Mouse (Mus musculus) neural tube, embryonic 14.5 days (tissue): ENCODE results near the gene Tmem62. TPM values are rescaled to one million over a fixed set of nuclear protein-coding genes. Genes with fewer than 3 reads are reported as not detected.

Source experiments
- ATAC-seq: fragments of 200-750 bp; cut with Nextera tagmentation; 2 replicates; pipeline ENCODE4 v1.8.0; 2017; ENCODE audit warnings: low read depth, mild to moderate bottlenecking, moderate TSS enrichment, moderate library complexity
- H3K27ac ChIP-seq: fragments of 300-500 bp; sonication (generic); 2 replicates; pipeline ENCODE4 v1.5.1; 2014; ENCODE audit warnings: low read depth, mild to moderate bottlenecking, control low read depth, low read length, moderate library complexity, mixed read lengths
- H3K27me3 ChIP-seq: fragments of 300-500 bp; sonication (generic); 2 replicates; pipeline ENCODE4 v1.6.1; 2014; ENCODE audit warnings: low read length; ENCODE audit not compliant: control insufficient read depth, insufficient read depth
- H3K36me3 ChIP-seq: fragments of 300-500 bp; sonication (generic); 2 replicates; pipeline ENCODE4 v1.6.1; 2014; ENCODE audit warnings: low read length, mixed read lengths; ENCODE audit not compliant: control insufficient read depth, insufficient read depth
- H3K4me1 ChIP-seq: fragments of 300-500 bp; sonication (generic); 2 replicates; pipeline ENCODE4 v1.6.1; 2014; ENCODE audit warnings: low read length; ENCODE audit not compliant: control insufficient read depth, insufficient read depth
- H3K4me2 ChIP-seq: fragments of 300-500 bp; sonication (generic); 2 replicates; pipeline ENCODE4 v1.6.1; 2014; ENCODE audit warnings: mild to moderate bottlenecking, low read depth, low read length, control low read depth
- H3K4me3 ChIP-seq: fragments of 300-500 bp; sonication (generic); 2 replicates; pipeline ENCODE4 v1.5.1; 2014; ENCODE audit warnings: low read depth, low read length, control low read depth, mixed read lengths
- H3K9ac ChIP-seq: fragments of 300-500 bp; sonication (generic); replicated peaks from 2 replicates; pipeline ENCODE4 v1.6.1; 2014; ENCODE audit warnings: low read depth, mild to moderate bottlenecking, control low read depth, low read length, mixed read lengths
- H3K9me3 ChIP-seq: fragments of 300-500 bp; sonication (generic); 2 replicates; pipeline ENCODE4 v1.6.1; 2016; ENCODE audit warnings: low read length; ENCODE audit not compliant: control insufficient read depth
- WGBS: fragments of 180-500 bp; shearing (Covaris S2); extraction: QIAGEN DNeasy Blood & Tissue Kit; methylation state at CpG from one replicate; pipeline ENCODE4 v1.1.7; 2014; 5-methylcytosine and 5-hydroxymethylcytosine counted together
- polyA plus RNA-seq: library from polyadenylated mRNA; unstranded; fragments of >200 nt; fragmentation: Nextera tagmentation; extraction: Ambion mirVana; gene quantifications from 2 replicates; pipeline ENCODE4 v1.2.1, GENCODE M21; 2014

Gene Tmem62
- polyA plus RNA-seq, 1 experiment from 2014 or later = 22.1 TPM

DNA sequence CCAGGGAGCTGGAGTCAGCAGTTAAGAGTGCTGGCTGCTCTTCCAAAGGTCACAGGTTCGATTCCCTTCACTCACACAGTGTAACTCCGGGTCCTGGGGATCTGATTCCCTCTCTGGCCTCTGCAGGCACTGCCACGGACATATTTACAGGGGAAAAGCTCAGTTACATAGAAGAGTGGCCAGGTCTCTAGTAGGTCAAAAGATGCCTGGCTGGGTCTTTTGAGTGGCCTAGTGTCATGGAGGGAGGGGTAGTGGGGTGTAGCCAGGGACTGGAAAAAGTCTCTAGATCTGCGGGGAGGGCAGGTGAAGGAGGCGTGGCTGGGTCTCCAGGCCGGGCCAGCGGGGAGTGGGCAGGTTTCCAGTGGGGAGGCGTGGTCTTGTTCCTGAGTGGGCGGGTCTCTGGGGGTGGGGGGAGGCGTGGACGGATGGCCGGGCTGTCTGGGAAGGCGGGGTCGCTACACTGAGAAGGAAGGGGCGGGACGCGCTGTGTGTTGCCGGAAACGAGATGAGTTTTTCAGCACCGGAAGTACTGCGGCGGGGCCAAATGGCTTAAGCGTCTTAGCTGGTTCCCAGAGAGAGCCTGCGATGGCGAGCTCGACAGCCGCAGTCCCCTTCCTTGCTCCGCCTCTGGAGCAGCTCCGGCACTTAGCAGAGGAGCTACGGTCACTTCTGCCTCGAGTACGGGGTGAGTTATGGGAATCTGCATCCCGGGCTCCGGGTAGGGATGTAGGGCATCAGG is 31.3 kb downstream of the Tmem62 start, which contains the start of gene Ccndbp1:
Gene Ccndbp1, plus strand, starts transcription at position 479 of the 739 bp plus-strand sequence.
- no peaks in the 10 kb centered on the region for H3K27me3 ChIP-seq
- 3% methylated on average over 34 of the region's 34 CpGs for WGBS
- 0 out of 2 replicates have a peak within 1 kb of the TSS, but pooled peaks have one; percentile 30 for H3K27ac ChIP-seq
- peak; percentile 96 for ATAC-seq
- H3K4me2 ChIP-seq = peak within 1 kb of the TSS; percentile 87
- H3K9ac ChIP-seq = peak within 1 kb of the TSS; percentile 65
- H3K36me3 ChIP-seq = peaks cover 9% of the 10 kb centered on the region; the same call in 1 of the 2 replicates
- H3K4me3 ChIP-seq = peak within 1 kb of the TSS; percentile 77
- peaks cover 8% of the 10 kb centered on the region for H3K4me1 ChIP-seq
- H3K9me3 ChIP-seq = no peaks in the 10 kb centered on the region

DNA sequence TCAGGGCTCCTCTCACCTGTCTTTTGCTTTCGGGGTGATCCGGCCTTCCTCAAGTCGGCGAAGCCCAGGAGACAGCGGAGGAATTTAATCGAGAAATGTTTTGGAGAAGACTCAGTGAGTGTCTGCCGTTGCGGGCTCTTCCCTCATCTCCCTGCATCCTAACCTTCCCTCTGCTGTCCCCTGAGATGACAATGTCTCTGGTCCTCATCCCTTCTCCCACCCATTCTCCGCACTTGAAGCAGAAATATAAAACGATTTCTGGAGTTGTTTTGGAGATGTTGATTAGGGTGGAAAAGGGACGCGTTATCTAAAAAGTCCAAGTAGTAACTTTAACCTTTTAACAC is 31.8 kb downstream of the Tmem62 start:
- WGBS = 2% methylated on average over 12 of the region's 12 CpGs
- Histone ChIP-seq H3K27me3 (no peaks in the 10 kb centered on the region), H3K9me3 (no peaks in the 10 kb centered on the region), H3K36me3 (peaks cover 12% of the 10 kb centered on the region), H3K9ac (peak overlapping the region; percentile 65), H3K27ac (0 out of 2 replicates have a peak overlapping the region, but pooled peaks have one; percentile 30), H3K4me3 (peak overlapping the region; percentile 77), H3K4me1 (peaks cover 8% of the 10 kb centered on the region), H3K4me2 (peak overlapping the region; percentile 87)
- ATAC-seq = no peak

DNA sequence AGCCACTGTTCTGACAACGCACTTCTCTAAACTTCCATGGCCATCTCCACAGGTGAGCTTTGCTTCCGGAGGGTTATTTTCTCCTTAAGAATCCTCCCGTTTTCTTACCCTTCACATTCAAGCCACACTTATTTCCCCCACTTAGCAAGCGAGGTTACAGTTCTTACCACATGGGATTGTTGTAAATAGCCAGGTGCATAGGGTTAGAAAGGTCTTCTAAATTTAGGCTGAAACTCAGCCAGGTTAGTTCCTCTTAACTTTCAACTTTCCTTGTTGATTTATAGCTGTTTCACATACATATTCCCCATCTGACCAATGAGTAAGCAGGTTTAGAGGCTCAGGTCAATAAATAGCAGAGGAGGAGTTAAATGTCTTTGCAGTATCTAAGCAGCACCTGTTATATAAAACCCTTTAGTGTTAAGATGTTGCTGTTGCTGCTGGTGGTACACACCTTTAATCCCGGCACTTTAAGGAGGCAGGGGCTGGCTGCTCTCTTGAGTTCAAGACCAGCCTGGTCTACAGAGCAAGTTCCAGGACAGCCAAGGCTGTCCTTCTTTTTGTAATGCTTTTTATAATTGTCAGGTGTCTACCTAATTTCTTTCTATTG is 32.4 kb downstream of the Tmem62 start:
- Histone ChIP-seq H3K9me3 (no peaks in the 10 kb centered on the region), H3K4me2 (peak overlapping the region; percentile 87), H3K9ac (peak overlapping the region; percentile 65; the same call in 1 of the 2 replicates), H3K36me3 (peaks cover 17% of the 10 kb centered on the region), H3K27ac (no peak overlapping the region), H3K27me3 (no peaks in the 10 kb centered on the region), H3K4me1 (peaks cover 8% of the 10 kb centered on the region), H3K4me3 (peak overlapping the region; percentile 77)
- 32% methylated on average over 5 of the region's 5 CpGs for WGBS
- no peak for ATAC-seq

DNA sequence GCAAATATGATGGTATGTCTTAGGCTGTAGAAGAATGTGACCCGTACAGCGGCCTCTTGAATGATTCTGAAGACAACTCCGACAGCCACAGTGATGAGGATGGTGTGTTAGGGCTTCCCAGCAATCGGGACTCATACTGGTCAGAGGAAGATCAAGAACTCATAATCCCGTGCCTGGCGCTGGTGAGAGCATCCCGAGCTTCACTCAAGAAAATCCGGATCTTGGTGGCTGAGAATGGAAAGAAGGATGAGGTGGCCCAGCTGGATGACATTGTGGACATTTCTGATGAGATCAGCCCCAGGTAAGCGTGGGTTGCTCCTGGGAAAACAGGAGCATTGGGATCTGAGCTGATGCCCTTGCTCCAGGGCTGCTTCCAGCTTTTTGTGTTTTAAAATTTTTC is 35.9 kb downstream of the Tmem62 start:
- ATAC-seq = no peak
- no peak overlapping the region for H3K27ac ChIP-seq
- peaks cover 40% of the 10 kb centered on the region for H3K36me3 ChIP-seq
- peaks cover 8% of the 10 kb centered on the region for H3K4me1 ChIP-seq
- H3K27me3 ChIP-seq = no peaks in the 10 kb centered on the region
- no peak overlapping the region for H3K4me2 ChIP-seq
- H3K9me3 ChIP-seq = 0 out of 2 replicates have a peak, but pooled peaks cover under 1% of the 10 kb centered on the region
- H3K4me3 ChIP-seq = no peak overlapping the region
- 94% methylated on average over 9 of the region's 9 CpGs for WGBS
- H3K9ac ChIP-seq = no peak overlapping the region

DNA sequence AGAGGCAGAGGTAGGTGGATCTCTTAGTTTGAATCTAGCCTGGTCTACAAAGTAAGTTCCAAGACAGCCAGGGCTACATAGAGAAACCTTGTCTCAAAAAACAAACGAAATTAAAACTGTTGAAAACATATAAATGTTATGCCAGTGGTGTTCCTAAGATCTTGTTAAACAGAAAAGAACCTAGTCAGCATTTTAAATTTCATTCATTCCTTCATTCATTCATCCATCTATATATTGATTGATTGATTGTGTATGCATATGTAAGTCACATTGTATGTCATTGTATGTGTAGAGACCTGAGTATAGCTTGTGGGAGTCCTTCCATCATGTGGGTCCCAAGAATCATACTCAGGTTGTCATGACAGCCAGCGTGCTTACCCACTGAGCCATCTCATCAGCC is 38.7 kb downstream of the Tmem62 start:
- peaks cover 43% of the 10 kb centered on the region for H3K36me3 ChIP-seq
- no peaks in the 10 kb centered on the region for H3K27me3 ChIP-seq
- H3K9ac ChIP-seq = no peak overlapping the region
- no peak overlapping the region for H3K4me2 ChIP-seq
- no peaks in the 10 kb centered on the region for H3K4me1 ChIP-seq
- H3K27ac ChIP-seq = no peak overlapping the region
- 94% methylated on average over 2 of the region's 2 CpGs for WGBS
- no peak for ATAC-seq
- 0 out of 2 replicates have a peak, but pooled peaks cover 3% of the 10 kb centered on the region for H3K9me3 ChIP-seq
- H3K4me3 ChIP-seq = no peak overlapping the region

DNA sequence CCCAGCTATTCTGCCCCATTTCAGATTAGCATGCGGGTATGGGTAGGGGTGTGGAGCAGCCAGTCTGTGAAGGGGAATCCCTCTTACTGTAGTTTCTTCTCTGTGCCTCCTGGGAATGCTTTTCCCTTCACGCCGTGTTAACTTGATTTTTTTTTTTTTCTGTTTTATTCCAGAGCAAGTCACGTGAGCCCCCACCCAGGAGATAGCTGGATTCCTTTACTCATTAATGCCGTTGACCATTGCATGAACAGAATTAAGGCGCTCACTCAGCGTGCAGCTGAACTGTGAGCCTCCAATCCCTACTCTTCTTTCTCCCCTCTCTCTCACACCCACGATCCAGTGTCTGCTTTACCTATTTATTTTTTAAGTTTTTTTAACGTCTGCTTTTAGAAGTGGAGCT is 39.4 kb downstream of the Tmem62 start:
- H3K27me3 ChIP-seq = no peaks in the 10 kb centered on the region
- 0 out of 2 replicates have a peak, but pooled peaks cover 3% of the 10 kb centered on the region for H3K9me3 ChIP-seq
- H3K4me1 ChIP-seq = no peaks in the 10 kb centered on the region
- 89% methylated on average over 9 of the region's 9 CpGs for WGBS
- H3K36me3 ChIP-seq = peaks cover 43% of the 10 kb centered on the region
- no peak overlapping the region for H3K4me2 ChIP-seq
- H3K4me3 ChIP-seq = no peak overlapping the region
- no peak overlapping the region for H3K27ac ChIP-seq
- ATAC-seq = no peak
- no peak overlapping the region for H3K9ac ChIP-seq

DNA sequence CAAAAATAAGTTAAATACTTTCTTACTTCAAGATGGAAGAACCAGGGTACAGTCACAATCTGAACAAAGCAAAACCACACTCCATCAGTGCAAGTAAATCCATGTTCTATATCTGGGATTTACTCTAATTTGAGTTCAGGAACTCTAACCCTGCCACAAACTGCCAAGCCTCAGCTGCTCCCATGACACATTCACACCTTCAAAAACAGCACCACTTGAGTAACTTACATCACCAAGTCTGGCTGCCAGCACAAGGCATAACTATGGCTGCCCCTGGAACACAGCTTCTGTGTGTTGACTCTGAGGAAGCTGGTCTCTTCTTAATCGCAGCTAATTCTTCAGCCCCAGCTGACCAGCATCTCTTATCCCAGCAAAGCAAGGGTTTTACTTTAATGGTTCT is 40.3 kb downstream of the Tmem62 start:
- ATAC-seq = no peak
- Histone ChIP-seq H3K4me3 (no peak overlapping the region), H3K36me3 (peaks cover 43% of the 10 kb centered on the region)

DNA sequence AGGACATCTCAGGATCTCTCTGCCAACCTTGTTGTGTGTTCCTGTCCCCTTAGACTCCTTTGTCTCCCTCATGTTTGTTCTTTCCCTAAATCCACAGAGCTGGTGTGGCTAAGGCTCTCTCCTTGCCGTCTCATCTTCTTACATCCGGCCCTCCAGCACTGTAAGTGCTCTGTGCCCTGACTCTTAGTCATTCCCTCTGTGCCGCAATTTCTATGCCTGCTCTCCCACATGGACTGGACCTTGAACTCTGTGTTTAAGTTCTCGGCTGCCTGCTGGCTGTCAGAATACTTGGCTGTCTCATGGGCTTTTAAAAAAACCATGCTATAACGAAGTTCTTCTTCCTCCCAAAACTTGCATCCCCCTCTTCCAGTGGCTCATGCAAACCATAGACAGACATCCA is 46.1 kb downstream of the Tmem62 start:
- H3K27ac ChIP-seq = no peak overlapping the region
- H3K4me3 ChIP-seq = no peak overlapping the region
- no peak overlapping the region for H3K9ac ChIP-seq
- 72% methylated on average over 5 of the region's 5 CpGs for WGBS
- H3K27me3 ChIP-seq = no peaks in the 10 kb centered on the region
- no peak overlapping the region for H3K4me2 ChIP-seq
- peaks cover under 1% of the 10 kb centered on the region; the same call in 1 of the 2 replicates for H3K36me3 ChIP-seq
- H3K4me1 ChIP-seq = no peaks in the 10 kb centered on the region
- H3K9me3 ChIP-seq = no peaks in the 10 kb centered on the region
- ATAC-seq = no peak

More for the DNA sequence above, 40.3 kb downstream of the Tmem62 start:
- H3K27me3 ChIP-seq = no peaks in the 10 kb centered on the region
- no peak overlapping the region for H3K4me2 ChIP-seq
- H3K9ac ChIP-seq = no peak overlapping the region
- H3K27ac ChIP-seq = no peak overlapping the region
- WGBS = 97% methylated on average over 1 of the region's 1 CpGs
- 0 out of 2 replicates have a peak, but pooled peaks cover 3% of the 10 kb centered on the region for H3K9me3 ChIP-seq
- H3K4me1 ChIP-seq = no peaks in the 10 kb centered on the region

DNA sequence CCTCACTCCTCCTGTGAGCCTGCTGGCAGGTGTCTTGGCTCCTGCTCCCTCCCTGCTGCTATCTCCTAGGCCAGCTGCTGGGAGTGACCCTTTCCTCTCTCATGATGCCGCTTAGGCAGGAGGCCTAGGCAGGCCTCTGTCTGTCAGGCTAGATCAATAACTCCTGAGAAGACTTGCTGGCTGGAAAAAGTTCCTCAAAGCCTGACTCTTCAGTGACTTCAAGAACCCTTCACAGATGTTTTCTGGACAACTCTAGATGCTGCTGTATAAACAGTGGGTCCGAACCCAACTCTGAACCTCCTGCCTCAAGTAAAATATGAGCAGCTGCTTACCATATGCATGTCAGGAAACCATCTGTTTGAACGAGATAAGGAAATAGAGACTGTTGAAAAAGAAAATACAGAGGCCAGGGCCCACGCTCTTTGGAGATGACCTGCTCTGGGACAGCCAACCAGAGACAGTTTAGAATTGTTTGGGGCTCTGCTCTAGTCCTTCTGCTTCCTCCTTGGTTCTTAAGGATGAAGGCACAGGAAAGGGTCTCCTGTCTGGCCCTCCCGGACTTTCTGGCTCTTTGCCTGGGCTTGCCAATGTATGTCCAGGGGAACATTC is 60.0 kb downstream of the Tmem62 start, which contains the start of gene Epb42:
Gene Epb42, minus strand, starts transcription at position 340 of the 609 bp plus-strand sequence.
- Histone ChIP-seq H3K9ac (no peak within 1 kb of the TSS), H3K4me1 (no peaks in the 10 kb centered on the region), H3K4me2 (no peak within 1 kb of the TSS), H3K9me3 (no peaks in the 10 kb centered on the region), H3K27ac (no peak within 1 kb of the TSS), H3K4me3 (no peak within 1 kb of the TSS), H3K36me3 (no peaks in the 10 kb centered on the region), H3K27me3 (no peaks in the 10 kb centered on the region)
- ATAC-seq = no peak
- WGBS = 74% methylated on average over 5 of the region's 5 CpGs
